ENCODE assay signal across 8 mouse cellular contexts in the genomic region with DNA sequence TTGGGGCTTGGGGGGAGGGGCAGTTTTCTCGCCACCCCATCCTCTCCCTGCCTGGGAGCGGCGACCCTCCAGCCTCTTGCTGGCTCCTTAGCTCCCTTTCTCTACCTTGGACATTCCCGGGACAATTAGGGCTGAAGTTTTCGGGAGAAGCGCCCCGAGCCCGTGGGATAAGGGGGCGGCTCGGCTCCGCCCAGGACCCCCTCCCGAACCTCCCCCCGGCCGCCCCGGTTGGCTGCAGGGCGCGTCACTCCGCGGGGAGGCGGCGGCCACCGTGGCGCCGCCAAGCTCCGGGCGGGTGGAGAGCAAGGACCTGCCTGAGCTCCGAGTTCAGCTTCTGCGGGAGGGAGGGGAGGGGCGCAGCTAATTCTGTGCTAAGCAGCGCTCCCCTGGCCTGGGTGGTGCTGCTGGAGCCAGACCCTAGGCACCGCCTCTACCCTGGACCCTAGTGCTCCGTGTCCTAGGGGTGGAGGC. TPM values are rescaled to one million over a fixed set of nuclear protein-coding genes. Genes with fewer than 3 reads are reported as not detected.
DNase-seq lines count a peak whose midpoint lies in the region; ATAC-seq and TF ChIP-seq lines count a peak whose summit lies in the region.

No protein-coding gene starts in this region.

- H3K4me1 ChIP-seq in cerebellum, adult 2 months (ENCODE audit: control insufficient read depth, insufficient read depth, low read length) = no peaks in the 10 kb centered on the region
- H3K4me1 ChIP-seq in embryonic facial prominence, embryonic 11.5 days (ENCODE audit: control insufficient read depth, insufficient read depth, low read length) = peaks cover 11% of the 10 kb centered on the region
- peaks cover 18% of the 10 kb centered on the region; the same call in 1 of the 2 replicates for H3K4me1 ChIP-seq in heart, postnatal 0 days (ENCODE audit: control insufficient read depth, insufficient read depth)
- peaks cover 7% of the 10 kb centered on the region; the same call in 1 of the 2 replicates for H3K4me1 ChIP-seq in liver, embryonic 12.5 days

- H3K36me3 ChIP-seq in embryonic facial prominence, embryonic 11.5 days (replicated peaks; ENCODE audit: control insufficient read depth, insufficient read depth, low read depth, low read length) = no peaks in the 10 kb centered on the region
- no peaks in the 10 kb centered on the region for H3K36me3 ChIP-seq in heart, postnatal 0 days (replicated peaks; ENCODE audit: control insufficient read depth, insufficient read depth, low read length)
- H3K36me3 ChIP-seq in liver, embryonic 12.5 days = no peaks in the 10 kb centered on the region

- no peak overlapping the region for H3K27ac ChIP-seq in cerebellum, adult 2 months (ENCODE audit: insufficient read depth, low read length)
- H3K27ac ChIP-seq in embryonic facial prominence, embryonic 11.5 days (replicated peaks; ENCODE audit: low read depth, low read length) = peak overlapping the region; percentile 48; the same call in 1 of the 2 replicates
- 0 out of 2 replicates have a peak overlapping the region, but pooled peaks have one; percentile 32 for H3K27ac ChIP-seq in heart, postnatal 0 days (ENCODE audit: low read depth)
- H3K27ac ChIP-seq in liver, embryonic 12.5 days = peak overlapping the region; percentile 72

- H3K9me3 ChIP-seq in embryonic facial prominence, embryonic 11.5 days (replicated peaks; ENCODE audit: control insufficient read depth, low read length) = no peaks in the 10 kb centered on the region
- H3K9me3 ChIP-seq in heart, postnatal 0 days (replicated peaks; ENCODE audit: control insufficient read depth, low read length) = no peaks in the 10 kb centered on the region
- H3K9me3 ChIP-seq in liver, embryonic 12.5 days (replicated peaks) = no peaks in the 10 kb centered on the region

- H3K9ac ChIP-seq in embryonic facial prominence, embryonic 11.5 days (replicated peaks; ENCODE audit: low read length) = peak overlapping the region; percentile 76
- no peak overlapping the region for H3K9ac ChIP-seq in heart, postnatal 0 days (replicated peaks; ENCODE audit: low read depth, low read length)
- H3K9ac ChIP-seq in liver, embryonic 12.5 days = no peak overlapping the region

- no peak for TF ChIP-seq POLR2A in cerebellum, adult 2 months (IDR thresholded peaks at IDR 0.05; ENCODE audit: borderline replicate concordance, insufficient read depth, low read length)

- DNase-seq in cerebellum, adult 2 months = peak; percentile 19 to 37
- no peak for DNase-seq in cerebellum, postnatal 36 days
- DNase-seq in embryonic facial prominence, embryonic 11.5 days (ENCODE audit: low spot score) = peak; percentile 81
- no peak for DNase-seq in heart, postnatal 0 days (ENCODE audit: low spot score)
- peak; percentile 84 to 95 for DNase-seq in kidney, postnatal 25 days
- peak; percentile 70 for DNase-seq in right cerebral cortex, postnatal 14 days
- no peak for DNase-seq in T-cell, adult 2 months (ENCODE audit: low spot score)

- peak overlapping the region; percentile 71 for H3K4me2 ChIP-seq in embryonic facial prominence, embryonic 11.5 days (ENCODE audit: low read depth, low read length)
- H3K4me2 ChIP-seq in heart, postnatal 0 days (ENCODE audit: low read depth, low read length) = peak overlapping the region; percentile 89
- peak overlapping the region; percentile 65 for H3K4me2 ChIP-seq in liver, embryonic 12.5 days

- no peak for TF ChIP-seq EP300 in heart, postnatal 0 days (IDR thresholded peaks at IDR 0.05; ENCODE audit: low read depth)

- H3K27me3 ChIP-seq in cerebellum, adult 2 months (ENCODE audit: control insufficient read depth, insufficient read depth, low read length) = peaks cover 10% of the 10 kb centered on the region; the same call in 1 of the 2 replicates
- H3K27me3 ChIP-seq in embryonic facial prominence, embryonic 11.5 days (ENCODE audit: control insufficient read depth, insufficient read depth, low read length) = peaks cover 16% of the 10 kb centered on the region
- peaks cover 98% of the 10 kb centered on the region for H3K27me3 ChIP-seq in heart, postnatal 0 days (ENCODE audit: control insufficient read depth, insufficient read depth, low read length)
- H3K27me3 ChIP-seq in liver, embryonic 12.5 days (replicated peaks) = peaks cover 96% of the 10 kb centered on the region

- H3K4me3 ChIP-seq in cerebellum, adult 2 months (replicated peaks; ENCODE audit: insufficient read depth, low read depth, low read length) = peak overlapping the region; percentile 10
- peak overlapping the region; percentile 43 for H3K4me3 ChIP-seq in embryonic facial prominence, embryonic 11.5 days (ENCODE audit: low read depth, low read length)
- H3K4me3 ChIP-seq in heart, postnatal 0 days (ENCODE audit: low read depth, low read length) = peak overlapping the region; percentile 53
- H3K4me3 ChIP-seq in liver, embryonic 12.5 days = peak overlapping the region; percentile 50

- 2% methylated on average over 25 of the region's 32 CpGs for WGBS in cerebellum, adult 2 months
- 0% methylated on average over 31 of the region's 32 CpGs for WGBS in embryonic facial prominence, embryonic 11.5 days
- 0% methylated on average over 26 of the region's 32 CpGs for WGBS in heart, postnatal 0 days
- WGBS in liver, embryonic 12.5 days (ENCODE audit: insufficient replicate concordance) = 2% methylated on average over 29 of the region's 32 CpGs

- no peak for TF ChIP-seq CTCF in cerebellum, adult 2 months (IDR thresholded peaks at IDR 0.05; ENCODE audit: borderline replicate concordance, insufficient read depth, low read depth, low read length)
- no peak for TF ChIP-seq CTCF in heart, postnatal 0 days (IDR thresholded peaks at IDR 0.05; ENCODE audit: low read depth)

- ATAC-seq in embryonic facial prominence, embryonic 11.5 days (replicated peaks; ENCODE audit: insufficient number of reproducible peaks, low FRiP score, low TSS enrichment, low read depth) = peak; percentile 83
- peak; percentile 67; the same call in 1 of the 2 replicates for ATAC-seq in heart, postnatal 0 days (ENCODE audit: insufficient read depth, low read depth)
- peak; percentile 67 for ATAC-seq in liver, embryonic 12.5 days

RNA-seq across cellular contexts. Expression of a gene that starts 0.6 kb away (rescaled TPM):
- polyA plus RNA-seq in cerebellum, adult 2 months (2012; rRNA removed) = 6.5 and 8.2 TPM in 2 replicates
- 4.6 and 4.8 TPM in 2 replicates for polyA plus RNA-seq in embryonic facial prominence, embryonic 11.5 days (2014; fragmentation: Nextera tagmentation; extraction: Ambion mirVana)
- 2.3 and 3.9 TPM in 2 replicates for total RNA-seq in heart, postnatal 0 days (2014; rRNA removed; ENCODE audit: low replicate concordance)
- 1.6 and 2.0 TPM in 2 replicates for polyA plus RNA-seq in heart, postnatal 0 days (2015; fragmentation: Nextera tagmentation; extraction: Ambion mirVana)
- 1.4 and 1.6 TPM in 2 replicates for polyA plus RNA-seq in liver, embryonic 12.5 days (2016; fragmentation: Nextera tagmentation; extraction: Ambion mirVana)

Comparison
In these comparisons a context has a peak if more than half of its experiments do, and no peak if none do; other contexts are left out.
1. DNase-seq: peak in cerebellum, adult 2 months (2 of 2), embryonic facial prominence, embryonic 11.5 days (single experiment), kidney, postnatal 25 days (2 of 2) and right cerebral cortex, postnatal 14 days (single experiment); none in cerebellum, postnatal 36 days (0 of 2), heart, postnatal 0 days (single experiment) and T-cell, adult 2 months (single experiment).
2. Peak in every context shown above with its lines, with median percentiles within 50 percentile points of each other: H3K4me3 ChIP-seq, ATAC-seq and H3K4me2 ChIP-seq.